Mouse (Mus musculus): ENCODE results near the gene Eaf2.

Eaf2 gene

DNA sequence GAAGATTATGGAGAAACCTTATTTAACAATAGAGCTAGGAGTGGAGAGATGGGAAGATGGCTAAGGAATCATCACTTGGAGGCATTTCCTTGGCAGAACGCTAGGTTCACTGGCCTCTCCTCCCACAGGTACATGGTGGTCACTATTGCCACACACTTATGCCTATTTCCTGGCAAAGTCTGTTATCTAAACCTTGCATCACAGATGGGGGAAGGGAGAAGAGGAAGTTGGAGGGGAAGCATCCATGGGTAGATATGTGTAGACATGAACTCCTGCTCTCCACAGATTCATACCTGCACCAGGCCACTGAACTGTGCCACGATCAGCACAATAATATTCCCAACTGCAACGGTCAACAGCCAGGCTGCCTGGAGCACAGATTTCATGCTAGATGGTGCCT is 122.8 kb downstream of the Eaf2 start:
- DNase-seq (ENCODE audit: low read depth): no peak

DNA sequence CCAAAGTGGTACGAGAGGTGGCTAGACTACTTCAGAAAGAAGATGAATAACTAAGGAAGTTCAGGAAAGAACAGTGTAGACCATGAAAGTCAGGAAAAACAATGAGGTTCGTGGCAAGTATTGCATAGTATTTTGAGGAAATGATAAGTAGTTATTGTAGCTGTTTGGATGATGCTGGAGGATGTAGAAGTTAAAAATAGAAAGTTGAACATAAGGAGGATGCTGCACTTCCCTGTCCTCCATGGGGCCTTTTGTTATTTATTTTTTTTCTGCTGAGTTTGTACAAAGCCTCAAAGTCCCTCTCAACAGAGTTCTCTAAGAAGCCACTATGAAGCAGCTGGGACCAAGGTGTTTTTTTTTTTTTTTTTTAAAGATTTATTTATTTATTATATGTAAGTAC is 127.0 kb downstream of the Eaf2 start:
- DNase-seq (ENCODE audit: low read depth): no peak

DNA sequence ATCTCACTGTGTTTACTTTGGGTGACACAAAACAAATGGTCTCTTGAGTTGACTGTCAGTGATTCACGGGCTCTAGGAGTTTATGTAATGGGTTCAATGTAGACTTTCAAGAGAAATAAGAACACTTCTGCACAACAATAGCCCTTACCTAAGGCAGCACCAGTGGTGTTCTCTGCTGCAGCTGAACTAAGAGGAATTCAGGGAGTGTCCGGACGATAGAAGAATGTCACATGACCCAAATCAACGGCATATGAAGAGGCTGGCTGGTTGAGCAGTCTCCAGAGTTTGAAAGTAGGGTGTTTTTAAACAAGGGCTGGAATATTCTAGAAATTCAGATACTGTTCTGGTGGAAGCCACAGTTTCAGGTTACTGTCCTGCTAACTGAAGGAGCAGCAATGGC is 127.7 kb downstream of the Eaf2 start:
- no peak for DNase-seq (ENCODE audit: low read depth)

DNA sequence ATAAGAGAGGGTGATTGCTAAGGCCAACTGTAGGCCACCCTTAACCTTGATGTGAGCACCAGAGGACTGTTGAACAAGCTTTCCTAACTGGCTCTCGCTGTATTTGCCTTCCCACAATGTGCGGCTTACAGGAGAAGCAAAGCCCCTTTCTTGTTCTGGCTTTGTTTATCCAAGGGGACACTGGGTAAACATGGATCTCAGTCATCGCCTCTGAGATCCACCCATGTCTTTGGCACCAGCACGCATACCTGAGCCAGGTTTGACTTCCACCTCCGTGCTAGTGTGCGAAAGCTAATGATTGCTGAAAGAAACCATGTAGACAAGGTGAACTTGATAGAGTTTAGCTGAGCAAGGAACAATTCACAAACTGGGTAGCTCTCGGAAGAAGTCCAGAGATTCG is 131.2 kb downstream of the Eaf2 start:
- no peak for DNase-seq (ENCODE audit: low read depth)
